Mouse (Mus musculus): Measurements from ENCODE around the gene Gngt1.

Gngt1 gene

GRCm38 (mm10) chr6:3993492-3993891, at the start of gene Gngt1:
Gngt1 (plus strand) TSS chr6:3993792.
- DNase-seq: no peak

GRCm38 (mm10) chr6:3954969-3955368, 38.6 kb upstream of the Gngt1 start:
- no peak for DNase-seq

DNA sequence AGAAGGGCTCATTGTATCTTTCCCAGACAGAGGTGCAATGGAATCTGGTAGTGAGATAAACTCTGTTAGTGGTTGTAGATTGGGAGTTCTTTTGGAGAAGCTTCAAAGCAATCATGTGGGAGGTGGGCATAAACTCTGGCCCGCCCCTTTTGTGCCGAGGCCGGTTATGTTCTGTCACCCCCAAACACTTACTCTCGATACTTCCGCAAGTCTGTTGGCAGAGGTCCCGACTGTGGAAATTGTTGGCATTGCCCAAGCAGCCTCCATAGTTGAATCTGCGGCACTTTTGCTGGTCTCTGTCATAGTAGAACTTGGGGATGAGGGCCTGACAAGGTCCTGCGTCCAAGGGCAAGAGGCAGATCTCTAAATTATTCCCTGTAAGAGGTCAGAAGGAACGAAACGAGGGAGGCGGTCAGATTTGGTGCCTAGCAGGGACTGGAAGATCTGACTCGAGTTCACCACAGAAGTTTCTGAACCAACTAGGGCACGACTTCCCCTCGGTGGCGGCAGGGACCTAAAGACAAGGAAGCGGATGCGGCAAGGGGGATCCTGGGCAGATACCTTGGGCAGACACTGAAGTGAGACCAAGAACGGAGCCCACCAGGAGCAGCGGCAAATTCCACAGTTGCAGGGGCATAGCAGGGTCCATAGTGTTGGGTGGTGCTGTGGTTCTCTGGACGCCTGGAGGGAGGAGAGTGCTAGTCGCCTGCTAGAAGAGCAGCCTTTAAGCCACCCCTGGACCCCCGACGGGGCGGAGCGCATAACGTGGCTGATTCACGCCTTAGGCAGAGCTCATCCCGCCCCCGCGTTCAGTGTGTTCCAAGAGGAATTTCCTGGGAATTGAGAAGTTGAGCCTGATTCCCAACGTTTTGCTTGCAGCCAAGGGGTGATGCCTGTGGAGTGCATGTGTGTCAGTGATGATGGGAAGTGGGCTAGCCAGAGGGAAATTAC, 25.6 kb upstream of the Gngt1 start:
- DNase-seq: peak in 1 of 2 experiments; percentile 0

GRCm38 (mm10) chr6:3973679-3974078, 19.9 kb upstream of the Gngt1 start:
- DNase-seq: no peak

GRCm38 (mm10) chr6:3982661-3983284, 10.8 kb upstream of the Gngt1 start:
- DNase-seq: no peak

DNA sequence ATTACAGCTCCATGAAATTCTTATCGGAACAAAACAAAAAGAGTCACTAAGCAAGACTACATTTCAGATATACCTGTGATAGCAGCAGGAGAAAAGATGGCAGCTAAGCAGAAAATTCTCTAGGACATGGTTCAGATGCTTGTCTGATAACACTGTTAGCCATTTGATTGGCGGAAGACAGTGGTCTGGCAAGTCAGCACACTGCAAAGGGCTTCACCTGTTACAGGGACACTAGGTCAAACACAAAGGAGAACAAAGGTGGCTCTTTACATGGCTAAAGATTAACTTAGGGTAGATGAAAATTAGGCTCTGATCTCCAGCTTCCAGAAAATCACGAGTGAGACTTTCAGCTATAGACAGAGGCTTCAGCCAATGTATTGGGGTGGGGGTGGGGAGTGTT, 4.8 kb upstream of the Gngt1 start, which contains the start of gene Tfpi2:
Tfpi2 (minus strand) TSS at position 170 of the 400 bp plus-strand sequence.
- DNase-seq: no peak

- DNase-seq: no peak
Observed at GRCm38 (mm10) chr6:3998089-3998488, 4.5 kb downstream of the Gngt1 start.

- no peak for DNase-seq
Observed at GRCm38 (mm10) chr6:3999296-3999695, 5.7 kb downstream of the Gngt1 start.

- DNase-seq: no peak
Observed at GRCm38 (mm10) chr6:4000716-4001115, 7.1 kb downstream of the Gngt1 start.

- no peak for DNase-seq
Observed at GRCm38 (mm10) chr6:4003445-4003844, 9.9 kb downstream of the Gngt1 start.

GRCm38 (mm10) chr6:4003890-4004306, 10.3 kb downstream of the Gngt1 start, which contains the start of gene Gng11:
Gng11 (plus strand) TSS chr6:4003904.
- peak; percentile 3 for DNase-seq

GRCm38 (mm10) chr6:4004808-4005207, 11.2 kb downstream of the Gngt1 start:
- no peak for DNase-seq

DNA sequence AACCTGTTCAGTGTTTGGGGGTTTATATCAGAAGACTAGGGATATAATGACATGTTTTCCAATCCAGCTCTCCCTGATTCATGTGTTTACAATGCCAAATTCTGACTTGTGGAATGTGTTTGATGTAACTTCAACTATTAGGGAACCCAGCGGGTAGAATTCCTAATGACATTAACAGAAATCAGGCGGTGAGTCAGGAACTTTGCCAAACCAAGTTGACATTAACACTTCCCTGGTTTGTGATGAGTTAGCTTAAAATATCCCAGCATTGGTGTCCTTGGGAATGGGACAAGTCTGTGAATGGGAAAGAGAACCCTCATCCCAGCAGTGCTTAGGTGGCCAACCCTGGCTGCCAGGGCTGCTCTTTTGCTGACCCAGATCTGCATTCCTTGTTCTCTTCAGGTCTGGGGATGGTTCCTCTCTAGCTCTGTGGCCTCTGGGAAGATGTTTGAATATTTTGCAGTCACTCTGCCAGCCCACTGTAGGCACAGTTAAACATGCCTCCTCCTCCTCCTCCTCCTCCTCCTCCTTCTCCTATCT, 15.0 kb downstream of the Gngt1 start:
- no peak for DNase-seq

GRCm38 (mm10) chr6:4009548-4009947, 16.0 kb downstream of the Gngt1 start:
- no peak for DNase-seq

DNA sequence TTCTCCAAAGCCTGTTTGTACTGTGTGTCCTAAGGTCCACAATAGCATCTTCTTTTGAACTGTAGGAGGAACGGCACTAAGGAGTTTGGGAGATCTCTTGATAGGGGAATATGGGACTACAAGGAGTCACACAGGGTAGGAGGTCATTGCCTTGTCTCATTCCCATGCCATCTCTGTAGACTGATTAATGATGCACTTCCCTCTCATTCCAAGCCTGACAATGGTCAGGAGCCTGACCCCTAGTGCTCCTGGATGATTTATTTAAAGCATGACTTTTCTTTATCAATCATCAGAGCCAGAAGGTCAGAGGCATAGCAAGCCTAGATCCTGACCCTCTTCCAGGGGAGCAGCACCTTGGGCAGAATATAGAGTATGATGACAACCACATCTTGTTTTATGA, 29.1 kb downstream of the Gngt1 start:
- DNase-seq: no peak

GRCm38 (mm10) chr6:4026367-4026766, 32.8 kb downstream of the Gngt1 start:
- no peak for DNase-seq

GRCm38 (mm10) chr6:4030956-4031355, 37.4 kb downstream of the Gngt1 start:
- DNase-seq: no peak

GRCm38 (mm10) chr6:4041821-4042220, 48.2 kb downstream of the Gngt1 start:
- no peak for DNase-seq

All from thymus, adult 18-20 months (tissue).